ENCODE assay signal across 8 mouse cellular contexts in genomic region chrX:20658026-20658652, GRCm38 (mm10). TPM values are rescaled to one million over a fixed set of nuclear protein-coding genes. Genes with fewer than 3 reads are reported as not detected.
DNase-seq lines count a peak whose midpoint lies in the region; ATAC-seq and TF ChIP-seq lines count a peak whose summit lies in the region.

Gene Uba1 (plus strand): TSS chrX:20658326.

- 0 out of 2 replicates have a peak within 1 kb of the TSS, but pooled peaks have one; percentile 30 for H3K9ac ChIP-seq in hindbrain, postnatal 0 days (replicated peaks; ENCODE audit: low read length)

- WGBS in hindbrain, postnatal 0 days, result 30% methylated on average over 27 of the region's 27 CpGs

- no peak for TF ChIP-seq CTCF in gastrocnemius, adult 2 months (IDR thresholded peaks at IDR 0.05)
- no peak for TF ChIP-seq CTCF in hindbrain, postnatal 0 days (IDR thresholded peaks at IDR 0.05; ENCODE audit: low read depth)
- no peak for TF ChIP-seq CTCF in left cerebral cortex, adult 2 months (IDR thresholded peaks at IDR 0.05)

- peak within 1 kb of the TSS; percentile 85 for H3K27ac ChIP-seq in gastrocnemius, adult 2 months
- H3K27ac ChIP-seq in hindbrain, postnatal 0 days, result peak within 1 kb of the TSS; percentile 26; the same call in 1 of the 2 replicates
- 0 out of 2 replicates have a peak within 1 kb of the TSS, but pooled peaks have one; percentile 38 for H3K27ac ChIP-seq in left cerebral cortex, adult 2 months

- ATAC-seq in hindbrain, postnatal 0 days, result peak; percentile 87
- ATAC-seq in megakaryocyte, adult 5-6 weeks (ENCODE audit: poor library complexity, severe bottlenecking), result peak; percentile 71

- peak within 1 kb of the TSS; percentile 71 for H3K4me2 ChIP-seq in hindbrain, postnatal 0 days (ENCODE audit: low read depth, low read length)

- no peaks in the 10 kb centered on the region for H3K9me3 ChIP-seq in hindbrain, postnatal 0 days (ENCODE audit: low read length)

- H3K36me3 ChIP-seq in hindbrain, postnatal 0 days (ENCODE audit: insufficient read depth, low read length), result no peaks in the 10 kb centered on the region

- intact Hi-C loops in gastrocnemius, adult 2 months (cut with DNase I), result no loop called here
- intact Hi-C loops in left cerebral cortex, adult 2 months (cut with DNase I), result no loop called here

- DNase-seq in ZHBTc4 (ENCODE audit: low read depth, low spot score), result peak; percentile 93
- peak; percentile 32 to 71 for DNase-seq in cerebellum, postnatal 4 days (ENCODE audit: low spot score in 2 of 2)
- DNase-seq in gastrocnemius, adult 2 months, result peak; percentile 76
- DNase-seq in hindbrain, postnatal 0 days (ENCODE audit: low spot score), result peak; percentile 89
- DNase-seq in left cerebral cortex, adult 2 months (ENCODE audit: extremely low spot score in 1 of 2, low spot score in 2 of 2), result peak; percentile 71 to 82
- peak; percentile 83 to 85 for DNase-seq in right cerebral cortex, adult 2 months (ENCODE audit: low spot score in 2 of 2)
- DNase-seq in urinary bladder, postnatal 36 days (ENCODE audit: low spot score in 2 of 2), result peak; percentile 57 to 68

- no peaks in the 10 kb centered on the region for H3K4me1 ChIP-seq in hindbrain, postnatal 0 days (ENCODE audit: insufficient read depth, low read length)

- H3K27me3 ChIP-seq in hindbrain, postnatal 0 days (ENCODE audit: insufficient read depth, low read length), result no peaks in the 10 kb centered on the region

- peak within 1 kb of the TSS; percentile 73 for H3K4me3 ChIP-seq in gastrocnemius, adult 2 months
- peak within 1 kb of the TSS; percentile 44 for H3K4me3 ChIP-seq in hindbrain, postnatal 0 days (ENCODE audit: low read length)
- H3K4me3 ChIP-seq in left cerebral cortex, adult 2 months, result peak within 1 kb of the TSS; percentile 57

RNA-seq across cellular contexts. Expression of gene Uba1, which starts in this region (rescaled TPM):
- 100 to 1,000 TPM; 135 to 149 TPM for total RNA-seq in gastrocnemius, adult 2 months (2021)
- 594 and 667 TPM in 2 replicates for total RNA-seq in hindbrain, postnatal 0 days (2014; rRNA removed)
- 225 and 243 TPM in 2 replicates for polyA plus RNA-seq in hindbrain, postnatal 0 days (2015; fragmentation: Nextera tagmentation; extraction: Ambion mirVana)
- total RNA-seq in left cerebral cortex, adult 2 months (2021), result 100 to 1,000 TPM; 337 to 348 TPM
- 116 and 133 TPM in 2 replicates for total RNA-seq in megakaryocyte, adult 5-6 weeks (2015)
- total RNA-seq in megakaryocyte, adult 5-6 weeks (2017), result 142 and 148 TPM in 2 replicates

Comparison
In these comparisons a context has a peak if more than half of its experiments do, and no peak if none do; other contexts are left out.
1. Peak in every context shown above with its lines: DNase-seq, ATAC-seq, H3K4me3 ChIP-seq and H3K27ac ChIP-seq.
2. H3K27ac ChIP-seq: peak in every context shown above with its lines; median percentile 85 in gastrocnemius, adult 2 months; 38 in left cerebral cortex, adult 2 months; 26 in hindbrain, postnatal 0 days.